Mouse (Mus musculus): ENCODE results near the gene Ehd1.

DNA sequence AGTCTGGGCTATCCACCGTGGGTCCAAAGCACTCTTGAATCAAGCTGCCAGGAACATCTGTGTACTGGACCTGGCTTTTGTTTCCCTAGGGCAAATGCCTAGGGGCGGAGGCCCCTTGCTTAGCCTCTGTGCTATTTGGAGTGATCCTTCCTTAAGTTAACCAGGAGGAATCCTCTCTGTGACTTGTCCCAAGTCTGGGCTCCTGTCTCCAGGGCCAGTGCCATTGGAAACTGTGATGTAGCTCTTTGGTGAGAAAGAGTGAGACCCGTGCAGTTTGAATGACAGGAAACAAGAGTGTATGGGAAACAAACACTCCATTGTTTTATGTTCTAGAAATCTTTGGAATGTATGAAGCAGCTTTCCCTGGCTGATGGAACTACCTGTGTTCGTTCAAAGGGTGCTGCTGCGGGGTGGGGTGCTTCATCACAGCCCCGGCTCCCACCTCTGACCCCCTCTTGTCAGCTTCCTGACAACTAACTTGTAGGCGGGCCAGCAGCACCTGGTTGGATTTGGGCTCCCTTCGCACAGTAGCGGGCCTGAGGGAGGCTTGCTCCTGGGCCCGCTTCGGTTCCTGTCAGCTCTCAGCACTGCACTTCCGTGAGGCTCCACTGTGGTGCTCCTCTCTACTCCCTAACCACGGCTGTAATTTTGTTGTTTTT lies 11.8 kb downstream of the Ehd1 start:
- no peak for TF ChIP-seq CTCF (IDR thresholded peaks at IDR 0.05; ENCODE audit: low read depth, low read length)
- no peak for TF ChIP-seq POLR2A (IDR thresholded peaks at IDR 0.05; ENCODE audit: borderline replicate concordance, low read depth, low read length)

Data from bone marrow macrophage, adult 2 months (primary cell).